In the genomic region with DNA sequence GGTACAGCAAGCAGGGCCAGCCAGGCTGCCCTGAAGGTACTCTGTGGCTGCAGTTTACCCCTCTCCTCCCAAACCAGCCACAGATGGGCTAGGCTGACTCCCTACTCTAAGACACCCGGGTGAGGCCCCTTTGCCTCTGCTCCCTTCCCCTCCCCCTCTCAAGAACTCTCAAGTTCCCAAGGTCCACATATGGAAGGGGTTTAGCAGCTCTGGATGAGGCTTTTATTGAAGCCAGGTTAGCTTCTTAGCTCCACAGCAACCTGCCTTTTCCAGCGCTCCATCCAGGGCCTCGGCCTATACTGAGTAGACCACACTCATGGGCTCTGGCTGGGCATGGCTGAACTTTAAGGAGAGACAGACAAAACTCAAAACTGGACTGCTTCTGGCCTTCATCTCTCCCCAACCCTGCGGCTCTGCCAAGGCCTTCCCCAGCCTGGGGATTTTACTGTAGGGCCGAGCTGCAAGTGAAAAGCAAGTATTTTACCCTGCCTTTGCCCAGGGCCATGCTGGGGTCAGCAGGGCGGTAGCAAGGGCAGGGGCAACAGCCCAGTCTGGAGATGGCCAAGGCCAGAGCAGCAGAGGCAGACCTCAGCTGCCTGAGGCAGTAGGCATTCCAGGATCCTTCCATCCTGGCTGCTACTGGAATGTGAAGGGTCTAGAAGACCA, we compare ENCODE assay signal across 11 mouse cellular contexts. TPM values are rescaled to one million over a fixed set of nuclear protein-coding genes. Genes with fewer than 3 reads are reported as not detected.
A peak's percentile ranks its signal among the peaks of the same experiment; 100 is the strongest.
DNase-seq lines count a peak whose midpoint lies in the region; ATAC-seq lines count a peak whose summit lies in the region.
"Had no signal": no experiment of that assay in that cellular context is flagged by ENCODE, and none has a peak within 500 bp of the region (broad histone marks: within the 10 kb centered on the region; RNA-seq: fewer than 3 reads in every experiment).

No protein-coding gene starts in this region.

- H3K27ac ChIP-seq in limb, embryonic 15.5 days: peak overlapping the region; percentile 90

- peaks cover 59% of the 10 kb centered on the region for H3K4me1 ChIP-seq in limb, embryonic 15.5 days

- peaks cover 22% of the 10 kb centered on the region for H3K36me3 ChIP-seq in limb, embryonic 15.5 days

- H3K4me3 ChIP-seq in limb, embryonic 15.5 days: no peak overlapping the region

- peak; percentile 36 for DNase-seq in adrenal gland, postnatal 14 days
- no peak for DNase-seq in adrenal gland, postnatal 25 days
- DNase-seq in ovary, postnatal 36 days (ENCODE audit: low spot score): peak; percentile 42
- no peak for DNase-seq in ovary, postnatal 14 days (ENCODE audit: low spot score)
- no peak for DNase-seq in frontal cortex, postnatal 10 days (ENCODE audit: low spot score in 2 of 2)
- no peak for DNase-seq in cerebellum, adult 9-11 months
- no peak for DNase-seq in retina, embryonic 14.5 days (ENCODE audit: low spot score)
- DNase-seq: cerebellum, adult 11 months; thymus, postnatal 4 days had no signal

- WGBS in limb, embryonic 15.5 days: 29% methylated on average over 6 of the region's 6 CpGs

- peak; percentile 71 for ATAC-seq in limb, embryonic 15.5 days (ENCODE audit: insufficient number of reproducible peaks, low FRiP score, low TSS enrichment, low read depth)
- ATAC-seq: Patski had no signal

- 0 out of 2 replicates have a peak overlapping the region, but pooled peaks have one; percentile 5 for H3K4me2 ChIP-seq in limb, embryonic 15.5 days

- peak overlapping the region; percentile 28; the same call in 1 of the 2 replicates for H3K9ac ChIP-seq in limb, embryonic 15.5 days

- no peaks in the 10 kb centered on the region for H3K27me3 ChIP-seq in limb, embryonic 15.5 days
- H3K27me3 ChIP-seq: Patski had no signal

- H3K9me3 ChIP-seq in limb, embryonic 15.5 days: no peaks in the 10 kb centered on the region

RNA-seq across cellular contexts. Expression of gene Timm22, which starts 23.3 kb away (rescaled TPM):
- total RNA-seq in adrenal gland, postnatal 14 days (2021): 35.6 and 37.6 TPM in 2 replicates
- 38.9 and 47.4 TPM in 2 replicates for total RNA-seq in adrenal gland, postnatal 25 days (2021)
- polyA plus RNA-seq in limb, embryonic 15.5 days (2015; fragmentation: Nextera tagmentation; extraction: Ambion mirVana): 101 and 107 TPM in 2 replicates

RNA-seq across cellular contexts. Expression of gene Nxn, which starts 31.2 kb away (rescaled TPM):
- total RNA-seq in adrenal gland, postnatal 14 days (2021): 20.0 and 26.2 TPM in 2 replicates
- total RNA-seq in adrenal gland, postnatal 25 days (2021): 23.8 and 29.5 TPM in 2 replicates
- polyA plus RNA-seq in limb, embryonic 15.5 days (2015; fragmentation: Nextera tagmentation; extraction: Ambion mirVana): 48.1 and 60.8 TPM in 2 replicates

Comparison
In these comparisons a context has a peak if more than half of its experiments do, and no peak if none do; other contexts are left out.
1. DNase-seq: peak in adrenal gland, postnatal 14 days (single experiment) and ovary, postnatal 36 days (single experiment); none in adrenal gland, postnatal 25 days (single experiment), ovary, postnatal 14 days (single experiment), frontal cortex, postnatal 10 days (0 of 2), cerebellum, adult 9-11 months (single experiment) and retina, embryonic 14.5 days (single experiment).